Mouse (Mus musculus): ENCODE results near the gene Specc1l.

Gene Specc1l

GRCm38 (mm10) chr10:75314190-75314980 is 102.5 kb downstream of the Specc1l start:
- TF ChIP-seq GATA4 (IDR thresholded peaks at IDR 0.05; ENCODE audit: insufficient replicate concordance, low read length) = no peak

GRCm38 (mm10) chr10:75315756-75316155 is 103.9 kb downstream of the Specc1l start:
- TF ChIP-seq GATA4 (IDR thresholded peaks at IDR 0.05; ENCODE audit: insufficient replicate concordance, low read length) = no peak

- TF ChIP-seq GATA4 (IDR thresholded peaks at IDR 0.05; ENCODE audit: insufficient replicate concordance, low read length) = no peak
These were observed 104.6 kb downstream of the Specc1l start for GRCm38 (mm10) chr10:75316472-75316871.

DNA sequence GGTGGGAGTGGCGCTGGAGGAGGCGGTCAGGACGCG is 104.8 kb downstream of the Specc1l start, which contains the start of gene Adora2a:
Gene Adora2a, plus strand, starts transcription at position 6 of the 36 bp plus-strand sequence.
- no peak for TF ChIP-seq GATA4 (IDR thresholded peaks at IDR 0.05; ENCODE audit: insufficient replicate concordance, low read length)

GRCm38 (mm10) chr10:75316908-75317761 is 105.3 kb downstream of the Specc1l start:
- TF ChIP-seq GATA4 (IDR thresholded peaks at IDR 0.05; ENCODE audit: insufficient replicate concordance, low read length) = no peak

DNA sequence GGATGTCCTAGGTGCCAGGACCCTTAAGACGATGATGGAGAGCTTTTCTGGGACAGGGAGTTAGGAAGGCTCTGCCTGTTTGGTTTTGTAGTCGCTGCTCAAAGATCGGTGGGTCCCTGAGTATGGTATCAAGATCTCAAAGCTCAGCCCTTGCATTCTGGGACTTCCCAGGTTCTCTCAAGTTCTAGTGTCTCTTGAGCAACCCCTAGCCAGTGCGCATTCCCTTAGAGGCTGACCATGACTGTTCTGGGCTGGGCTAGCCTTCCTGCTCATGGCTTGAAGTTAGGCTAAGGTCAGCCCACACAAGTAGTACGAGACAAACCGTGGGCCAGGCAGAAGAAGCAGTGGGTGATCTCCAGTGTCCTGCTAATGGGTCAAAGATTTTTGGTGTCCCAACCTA is 106.3 kb downstream of the Specc1l start:
- no peak for TF ChIP-seq GATA4 (IDR thresholded peaks at IDR 0.05; ENCODE audit: insufficient replicate concordance, low read length)

GRCm38 (mm10) chr10:75320321-75320720 is 108.4 kb downstream of the Specc1l start:
- no peak for TF ChIP-seq GATA4 (IDR thresholded peaks at IDR 0.05; ENCODE audit: insufficient replicate concordance, low read length)

- TF ChIP-seq GATA4 (IDR thresholded peaks at IDR 0.05; ENCODE audit: insufficient replicate concordance, low read length) = no peak
These were observed 111.1 kb downstream of the Specc1l start for GRCm38 (mm10) chr10:75322966-75323365.

DNA sequence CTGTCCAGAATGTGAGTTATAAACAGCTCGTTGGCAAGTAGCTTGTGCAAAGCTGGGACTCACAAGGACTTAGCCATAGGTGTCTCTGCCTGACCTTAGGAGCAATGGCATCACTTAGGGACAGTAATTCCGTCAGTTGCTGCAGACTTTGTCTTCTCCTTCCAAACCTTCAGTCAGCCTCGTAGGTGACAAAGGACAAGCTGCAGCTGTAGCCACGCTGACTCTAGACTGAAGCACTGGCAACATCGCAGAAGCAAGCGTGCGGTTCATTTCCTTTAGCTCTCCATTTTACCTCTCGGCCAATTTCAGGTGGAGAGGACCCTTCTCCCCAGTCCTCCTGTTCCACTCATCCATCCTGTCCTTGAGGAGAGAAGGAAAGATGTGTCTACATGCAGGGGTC is 112.1 kb downstream of the Specc1l start:
- no peak for TF ChIP-seq GATA4 (IDR thresholded peaks at IDR 0.05; ENCODE audit: insufficient replicate concordance, low read length)

- TF ChIP-seq GATA4 (IDR thresholded peaks at IDR 0.05; ENCODE audit: insufficient replicate concordance, low read length) = no peak
These were observed 112.5 kb downstream of the Specc1l start for GRCm38 (mm10) chr10:75324391-75324790.

- no peak for TF ChIP-seq GATA4 (IDR thresholded peaks at IDR 0.05; ENCODE audit: insufficient replicate concordance, low read length)
These were observed 113.9 kb downstream of the Specc1l start for GRCm38 (mm10) chr10:75325821-75326220.

- TF ChIP-seq GATA4 (IDR thresholded peaks at IDR 0.05; ENCODE audit: insufficient replicate concordance, low read length) = no peak
These were observed 114.7 kb downstream of the Specc1l start for GRCm38 (mm10) chr10:75326553-75326952.

DNA sequence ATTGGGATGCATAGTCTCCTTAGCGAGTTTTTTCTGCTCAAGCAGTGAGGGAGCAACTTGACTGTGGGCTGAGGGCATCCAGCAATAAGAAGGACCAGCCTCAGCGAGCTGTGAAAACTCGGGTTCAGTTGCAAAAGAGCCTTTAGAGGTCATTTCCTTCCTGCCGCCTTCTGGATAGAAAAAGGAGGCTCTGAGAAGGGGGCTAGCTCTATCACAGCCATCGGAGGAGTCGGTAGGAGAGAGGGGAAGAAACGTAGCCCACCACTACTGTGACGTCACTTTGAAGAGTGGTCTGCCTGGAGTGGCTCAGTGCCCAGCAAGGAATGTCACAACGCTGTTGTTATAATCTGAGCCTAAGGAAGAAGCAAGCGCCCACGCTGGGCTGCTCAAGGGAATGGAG is 115.2 kb downstream of the Specc1l start:
- no peak for TF ChIP-seq GATA4 (IDR thresholded peaks at IDR 0.05; ENCODE audit: insufficient replicate concordance, low read length)

GRCm38 (mm10) chr10:75328201-75328704 is 116.4 kb downstream of the Specc1l start:
- no peak for TF ChIP-seq GATA4 (IDR thresholded peaks at IDR 0.05; ENCODE audit: insufficient replicate concordance, low read length)

DNA sequence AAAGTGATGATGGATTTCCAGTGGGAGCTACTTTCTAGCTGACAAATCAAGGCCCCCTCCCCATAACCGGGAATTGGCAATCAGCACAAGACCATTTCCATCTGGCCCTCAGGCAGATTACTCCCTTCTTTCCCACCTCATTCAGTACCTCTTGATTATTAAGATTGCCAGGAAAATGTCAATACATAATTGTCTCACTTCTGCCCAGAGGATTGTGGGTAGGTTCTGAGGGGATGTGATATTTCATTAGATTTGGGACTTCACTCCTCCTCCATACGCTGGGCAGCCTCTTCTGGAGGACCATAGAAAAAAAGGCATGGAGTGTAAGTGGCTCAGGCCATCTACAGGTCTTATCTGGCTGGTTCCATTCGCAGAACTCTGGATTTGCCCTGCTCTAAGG is 120.4 kb downstream of the Specc1l start:
- TF ChIP-seq GATA4 (IDR thresholded peaks at IDR 0.05; ENCODE audit: insufficient replicate concordance, low read length) = no peak

GRCm38 (mm10) chr10:75333176-75333776 is 121.4 kb downstream of the Specc1l start:
- no peak for TF ChIP-seq GATA4 (IDR thresholded peaks at IDR 0.05; ENCODE audit: insufficient replicate concordance, low read length)

All from liver, adult (tissue).